Mouse (Mus musculus) induced T-regulatory cell, adult 2 months (primary cell): ENCODE data around the gene Ppp1r9b.
A peak's percentile ranks its signal among the peaks of the same experiment; 100 is the strongest.
"Not testable (repeated sequence)": the region's sequence is repeated elsewhere in the genome, so short reads cannot be mapped to it uniquely, and the experiment has no call there.

Source experiments
- DNase-seq: peaks from one replicate; pipeline ENCODE4 v3.0.0-alpha.2; 2012; ENCODE audit warnings: low read depth

Ppp1r9b gene

GRCm38 (mm10) chr11:94990749-94991577 is at the start of gene Ppp1r9b:
Ppp1r9b (plus strand) TSS chr11:94991035.
- DNase-seq, result peak; percentile 93

- peak; percentile 14 for DNase-seq
Measured at GRCm38 (mm10) chr11:94941121-94941520, 49.7 kb upstream of the Ppp1r9b start.

GRCm38 (mm10) chr11:94941776-94942175 is 49.1 kb upstream of the Ppp1r9b start:
- DNase-seq, result no peak

GRCm38 (mm10) chr11:94942282-94943023 is 48.4 kb upstream of the Ppp1r9b start:
- DNase-seq, result peak; percentile 77

GRCm38 (mm10) chr11:94943054-94943453 is 47.8 kb upstream of the Ppp1r9b start:
- peak; percentile 30 for DNase-seq

GRCm38 (mm10) chr11:94944295-94944694 is 46.5 kb upstream of the Ppp1r9b start:
- no peak for DNase-seq

- no peak for DNase-seq
Measured at GRCm38 (mm10) chr11:94945236-94945635, 45.6 kb upstream of the Ppp1r9b start.

- no peak for DNase-seq
Measured at GRCm38 (mm10) chr11:94952169-94952568, 38.7 kb upstream of the Ppp1r9b start.

GRCm38 (mm10) chr11:94955103-94955502 is 35.7 kb upstream of the Ppp1r9b start:
- DNase-seq, result no peak

GRCm38 (mm10) chr11:94957693-94958064 is 33.2 kb upstream of the Ppp1r9b start:
- DNase-seq, result no peak

- DNase-seq, result peak; percentile 66
Measured at GRCm38 (mm10) chr11:94958065-94958858, 32.6 kb upstream of the Ppp1r9b start.

GRCm38 (mm10) chr11:94962534-94963101 is 28.2 kb upstream of the Ppp1r9b start:
- DNase-seq, result no peak

GRCm38 (mm10) chr11:94967419-94967818 is 23.4 kb upstream of the Ppp1r9b start, which contains the start of gene Hils1:
Hils1 (plus strand) TSS chr11:94967593.
- DNase-seq, result no peak

- no peak for DNase-seq
Measured at GRCm38 (mm10) chr11:94968187-94968586, 22.6 kb upstream of the Ppp1r9b start.

- not testable (repeated sequence) for DNase-seq
Measured at GRCm38 (mm10) chr11:94969709-94970108, 21.1 kb upstream of the Ppp1r9b start.

- DNase-seq, result peak; percentile 83
Measured at GRCm38 (mm10) chr11:94970210-94970943, 20.5 kb upstream of the Ppp1r9b start.

- no peak for DNase-seq
Measured at GRCm38 (mm10) chr11:94971895-94972615, 18.8 kb upstream of the Ppp1r9b start.

- DNase-seq, result no peak
Measured at GRCm38 (mm10) chr11:94972887-94973286, 17.9 kb upstream of the Ppp1r9b start.

- DNase-seq, result no peak
Measured at GRCm38 (mm10) chr11:94973313-94973712, 17.5 kb upstream of the Ppp1r9b start.

GRCm38 (mm10) chr11:94974951-94975350 is 15.9 kb upstream of the Ppp1r9b start:
- no peak for DNase-seq

- no peak for DNase-seq
Measured at GRCm38 (mm10) chr11:94976199-94976598, 14.6 kb upstream of the Ppp1r9b start, which contains the start of gene Sgca. Sgca (minus strand) TSS chr11:94976327.
